Mouse (Mus musculus) spleen, adult 18-20 months (tissue): ENCODE measurements around the gene Mast4.

Experiments
- DNase-seq, 2 experiments: peaks; one replicate each; pipeline ENCODE4 v3.0.0; 2022; ENCODE audit warnings: mixed read lengths in 2 of 2

Gene Mast4

DNA sequence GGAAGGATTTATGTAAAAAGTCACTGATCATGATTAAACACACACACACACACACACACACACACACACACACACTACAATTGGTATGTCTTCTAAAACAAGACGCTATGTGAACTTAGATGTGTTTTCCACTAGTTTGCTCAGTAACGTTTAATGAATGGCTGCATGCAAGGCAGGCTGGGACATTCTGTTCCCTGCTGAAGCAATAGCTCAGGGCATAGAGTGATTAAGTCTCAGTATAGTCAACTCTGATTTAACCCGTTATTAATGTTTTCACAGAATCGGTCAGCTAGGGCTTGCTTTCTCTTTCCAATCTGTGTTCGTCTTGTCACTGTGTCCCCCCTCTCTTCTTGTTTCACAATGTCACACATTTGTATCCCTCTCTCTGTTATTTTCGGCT lies 558.8 kb downstream of the Mast4 start:
- no peak for DNase-seq

DNA sequence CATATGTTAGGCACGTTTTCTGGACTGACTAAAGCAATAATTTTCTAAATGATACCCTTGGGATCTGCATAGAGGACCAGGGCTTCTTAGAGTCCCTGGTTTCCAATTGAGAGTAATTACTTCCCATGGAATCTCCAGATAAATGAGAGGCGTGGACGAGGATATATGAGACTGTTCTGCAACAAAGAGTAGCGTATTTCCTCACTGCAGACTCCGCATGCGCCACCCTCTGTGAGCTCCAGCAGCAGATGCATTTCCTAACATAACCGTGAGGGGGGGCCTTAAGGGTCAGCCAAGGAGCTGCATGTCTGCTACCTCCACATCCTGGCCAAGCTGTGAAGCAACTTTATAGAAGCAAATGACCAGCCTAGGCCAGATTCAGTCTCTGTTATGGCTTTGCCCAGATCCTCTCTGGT lies 559.5 kb downstream of the Mast4 start:
- no peak for DNase-seq

GRCm38 (mm10) chr13:102773169-102773568 lies 561.1 kb downstream of the Mast4 start:
- no peak for DNase-seq

DNA sequence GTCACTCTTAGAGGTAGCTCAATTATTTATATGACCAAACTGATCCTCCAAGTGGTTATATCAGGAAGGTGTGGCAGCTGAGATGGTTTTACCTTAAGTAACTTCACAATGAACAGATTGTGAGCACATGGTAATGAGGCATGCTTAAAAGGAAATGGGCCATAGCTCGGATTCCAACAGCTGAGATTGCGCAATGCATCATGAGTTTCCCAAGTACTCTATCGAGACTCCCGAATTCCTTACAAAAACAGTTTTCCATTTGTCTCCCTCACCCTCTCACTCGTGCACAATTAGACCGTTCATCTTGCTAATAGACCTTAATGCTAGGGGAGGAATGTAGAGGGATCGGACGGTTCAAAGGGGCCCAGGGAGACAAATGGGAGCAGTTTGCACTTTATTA lies 564.1 kb downstream of the Mast4 start:
- no peak for DNase-seq

DNA sequence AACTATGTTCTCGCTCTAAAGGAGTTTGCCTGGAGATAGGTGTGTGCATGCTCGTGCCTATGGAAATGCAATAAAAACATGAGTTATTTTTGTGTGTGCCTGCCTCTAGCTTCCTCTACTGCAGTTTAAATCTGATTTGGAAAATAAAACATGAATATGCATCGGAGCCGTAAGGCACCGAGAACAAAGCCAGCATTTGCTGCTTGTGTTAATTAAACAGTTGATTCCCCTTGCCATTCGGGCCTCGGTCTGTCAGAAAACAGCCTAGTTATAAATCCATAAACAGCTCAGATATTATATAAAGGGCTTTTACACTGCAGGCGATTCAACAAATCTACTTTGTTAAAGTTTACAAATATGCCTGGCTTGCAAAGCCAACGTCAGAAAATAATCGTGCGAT lies 565.8 kb downstream of the Mast4 start:
- no peak for DNase-seq

DNA sequence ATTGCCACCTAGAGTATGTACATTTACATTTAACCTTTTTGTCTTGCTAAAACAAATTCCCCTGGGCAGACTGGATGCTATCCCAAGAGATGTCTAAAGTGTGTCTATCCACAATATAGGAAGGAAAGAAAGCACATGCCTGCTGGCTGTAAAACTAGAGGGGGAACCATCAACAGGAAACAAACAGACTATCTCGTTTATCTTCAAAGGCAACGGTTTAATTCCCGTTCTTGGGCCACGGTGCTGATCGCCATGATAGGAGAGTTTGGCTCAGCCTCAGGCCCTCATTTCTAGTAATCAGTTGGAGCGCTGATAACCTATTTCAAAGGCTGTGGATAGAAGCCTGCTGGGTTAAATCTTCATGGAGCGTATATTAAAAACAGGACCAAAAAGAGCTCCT lies 567.2 kb downstream of the Mast4 start:
- no peak for DNase-seq

DNA sequence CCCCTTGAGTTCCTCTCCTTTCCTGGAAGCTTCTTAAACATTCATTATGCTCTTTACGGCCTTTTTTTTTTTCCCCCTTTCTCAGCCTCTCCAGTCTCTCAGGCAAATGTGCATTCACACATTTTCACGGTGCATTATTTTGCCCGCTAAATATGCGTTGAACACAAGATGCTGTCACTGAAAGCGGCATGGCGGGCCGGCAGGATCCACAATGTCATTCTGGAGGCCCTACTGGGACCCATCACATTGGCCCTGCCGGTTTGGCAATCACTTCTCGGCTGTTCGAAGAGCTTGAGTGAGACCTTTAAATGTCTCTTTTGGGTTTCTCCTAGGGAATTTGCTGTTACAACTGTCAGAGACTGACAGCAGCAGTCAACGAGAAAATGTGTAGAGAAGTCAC lies 569.1 kb downstream of the Mast4 start:
- DNase-seq: no peak

GRCm38 (mm10) chr13:102764218-102764617 lies 570.1 kb downstream of the Mast4 start:
- no peak for DNase-seq

DNA sequence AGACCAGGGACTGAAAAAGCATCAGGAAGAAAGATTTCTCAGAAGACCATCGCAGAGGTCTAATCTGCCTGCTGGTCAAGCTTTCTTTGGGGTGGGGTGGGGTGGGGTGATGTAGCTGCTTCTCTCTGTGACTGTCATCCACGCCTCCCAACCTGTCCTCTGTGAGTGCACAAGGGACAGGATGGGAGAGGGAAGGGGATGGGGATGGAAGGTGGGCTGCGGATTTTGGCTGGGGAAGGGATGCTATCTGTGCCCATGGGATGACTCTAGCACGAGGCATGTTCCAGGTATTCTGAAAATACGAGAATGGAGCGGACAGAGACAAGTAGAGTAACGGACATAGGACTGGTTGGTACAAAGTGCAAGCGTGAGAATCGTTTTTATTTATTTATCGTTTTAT lies 572.1 kb downstream of the Mast4 start:
- DNase-seq: no peak

- DNase-seq: no peak
Observed at GRCm38 (mm10) chr13:102761410-102761809, 572.9 kb downstream of the Mast4 start.

GRCm38 (mm10) chr13:102758021-102758420 lies 576.3 kb downstream of the Mast4 start:
- DNase-seq: no peak

DNA sequence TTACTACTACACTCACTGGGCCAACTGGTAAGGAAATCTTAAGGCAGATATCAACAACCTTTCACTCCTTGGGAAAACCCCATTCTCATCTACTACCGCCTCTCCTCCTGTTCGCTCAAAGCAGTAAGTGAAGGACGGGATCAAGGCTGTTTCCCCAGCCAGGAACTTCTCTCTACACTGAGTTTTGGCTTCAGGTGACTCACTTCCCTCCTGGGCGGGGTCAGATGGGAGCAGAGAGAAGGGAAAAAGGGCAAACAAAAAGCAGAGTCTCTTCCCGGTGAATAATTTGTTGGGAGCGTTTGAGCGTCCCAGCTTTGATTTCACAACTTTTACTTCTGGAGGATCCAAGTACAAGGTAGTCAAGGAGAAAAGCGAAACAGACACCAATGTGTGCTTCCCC lies 578.2 kb downstream of the Mast4 start:
- DNase-seq: no peak

- DNase-seq: no peak
Observed at GRCm38 (mm10) chr13:102755124-102755523, 579.2 kb downstream of the Mast4 start.

DNA sequence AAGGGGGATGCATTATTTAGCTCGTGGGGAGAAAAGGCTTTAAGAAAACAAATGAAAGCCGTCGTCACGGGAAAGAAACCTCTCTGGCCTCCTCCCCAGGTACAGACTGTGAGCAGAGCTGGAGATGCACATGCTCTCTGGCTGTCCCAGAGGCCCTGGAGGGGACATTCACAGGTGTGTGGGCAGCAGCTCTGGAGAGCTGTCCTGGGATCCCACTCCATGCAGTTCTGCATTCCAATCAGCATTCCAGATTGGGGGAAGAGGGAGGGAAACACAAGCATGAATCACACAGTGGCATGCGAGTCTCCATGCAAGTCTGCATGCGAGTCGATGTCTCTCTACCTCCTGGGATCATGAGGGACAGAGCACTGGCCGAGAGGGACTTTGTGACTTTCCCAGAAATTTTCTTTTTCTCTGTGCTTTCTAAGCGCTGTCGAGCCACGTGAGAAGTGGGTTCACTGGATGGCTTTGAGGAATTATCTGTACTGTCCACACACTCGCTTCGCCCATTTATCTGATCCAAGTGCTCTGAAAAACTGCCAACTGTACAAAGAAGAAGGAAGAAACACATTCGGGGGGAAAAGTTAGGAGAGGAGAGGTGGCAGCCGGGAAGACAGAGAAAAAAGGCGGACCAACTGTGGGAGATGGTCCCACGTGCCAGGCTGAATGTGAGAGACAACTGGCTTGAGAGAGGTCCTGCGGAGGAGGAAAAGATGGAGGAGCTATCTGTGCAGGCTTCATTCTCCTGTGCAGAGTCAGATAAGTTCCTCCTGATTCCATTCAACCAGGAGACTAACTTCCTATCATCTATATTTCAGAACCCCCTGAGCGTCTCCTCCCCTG lies 580.4 kb downstream of the Mast4 start:
- no peak for DNase-seq

DNA sequence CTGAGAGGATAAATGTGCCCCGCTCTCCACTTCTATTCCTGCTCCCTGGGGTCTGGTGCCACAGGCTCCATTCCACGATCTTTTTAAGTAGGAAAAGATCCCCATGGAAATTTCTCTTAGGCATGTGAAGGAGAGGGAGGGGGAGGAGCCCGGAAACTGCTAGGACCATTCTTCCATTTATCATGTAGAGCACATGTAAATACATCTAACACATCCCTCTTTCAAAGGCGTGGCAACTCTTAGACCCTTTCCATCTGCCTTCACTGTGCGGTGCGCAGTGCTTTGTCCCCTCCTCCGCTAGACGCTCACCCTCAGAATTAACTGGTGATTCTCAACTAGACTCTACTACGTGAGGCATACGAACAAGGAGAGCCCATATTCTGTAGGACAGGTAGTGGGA lies 584.4 kb downstream of the Mast4 start:
- DNase-seq: no peak

DNA sequence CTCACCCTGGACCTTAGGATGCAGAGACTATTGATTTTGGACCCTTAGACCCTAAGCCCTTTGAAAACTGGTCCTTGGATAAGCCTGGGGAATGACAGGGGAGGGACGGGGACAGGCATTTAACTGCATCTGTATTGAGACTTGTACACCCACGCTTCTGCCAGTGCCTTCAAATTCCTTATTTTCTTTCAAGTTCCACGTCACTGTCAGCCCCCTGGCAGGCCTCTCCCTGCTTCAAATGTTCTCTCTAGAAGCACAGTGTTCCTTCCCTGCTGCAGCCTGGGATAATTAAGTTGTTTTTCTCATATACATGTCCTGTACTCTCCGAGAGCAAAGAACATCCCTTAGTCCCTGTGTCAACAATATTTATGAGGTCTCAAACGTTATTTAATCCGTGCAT lies 585.1 kb downstream of the Mast4 start:
- no peak for DNase-seq

DNA sequence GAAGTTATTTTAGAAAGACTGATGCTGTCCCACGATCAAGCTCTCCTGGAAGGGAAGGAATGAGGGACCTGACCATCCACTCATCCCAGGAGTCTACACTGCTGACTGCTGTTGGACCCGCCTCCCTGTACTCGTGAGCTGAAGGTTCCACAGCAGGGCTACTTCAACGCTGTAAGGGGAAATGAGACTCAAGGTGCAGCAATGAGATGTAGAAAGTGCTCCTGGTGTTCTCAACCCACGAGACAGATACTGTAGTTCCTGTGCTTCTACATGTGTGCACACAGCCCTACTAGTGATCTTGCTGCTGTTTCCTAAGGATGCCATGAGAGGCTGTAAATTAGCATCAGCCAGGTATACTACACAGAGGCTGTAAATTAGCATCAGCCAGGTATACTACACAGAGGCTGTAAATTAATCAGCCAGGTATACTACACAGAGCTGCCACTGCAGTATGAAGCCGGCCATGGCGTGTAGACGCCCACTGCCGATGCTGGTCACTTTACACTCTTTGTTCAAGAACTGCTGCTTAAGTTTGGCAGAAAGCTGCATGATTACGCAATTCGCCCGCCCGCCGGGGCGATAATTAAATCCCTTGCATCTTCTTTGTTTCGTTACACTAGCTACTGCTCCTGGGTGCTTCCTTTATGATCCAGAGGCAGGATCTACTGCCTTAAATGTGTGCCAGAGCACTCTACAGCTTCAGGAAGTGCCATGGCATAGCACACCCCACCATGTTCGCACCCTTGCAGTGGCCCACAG lies 587.3 kb downstream of the Mast4 start:
- DNase-seq: no peak

DNA sequence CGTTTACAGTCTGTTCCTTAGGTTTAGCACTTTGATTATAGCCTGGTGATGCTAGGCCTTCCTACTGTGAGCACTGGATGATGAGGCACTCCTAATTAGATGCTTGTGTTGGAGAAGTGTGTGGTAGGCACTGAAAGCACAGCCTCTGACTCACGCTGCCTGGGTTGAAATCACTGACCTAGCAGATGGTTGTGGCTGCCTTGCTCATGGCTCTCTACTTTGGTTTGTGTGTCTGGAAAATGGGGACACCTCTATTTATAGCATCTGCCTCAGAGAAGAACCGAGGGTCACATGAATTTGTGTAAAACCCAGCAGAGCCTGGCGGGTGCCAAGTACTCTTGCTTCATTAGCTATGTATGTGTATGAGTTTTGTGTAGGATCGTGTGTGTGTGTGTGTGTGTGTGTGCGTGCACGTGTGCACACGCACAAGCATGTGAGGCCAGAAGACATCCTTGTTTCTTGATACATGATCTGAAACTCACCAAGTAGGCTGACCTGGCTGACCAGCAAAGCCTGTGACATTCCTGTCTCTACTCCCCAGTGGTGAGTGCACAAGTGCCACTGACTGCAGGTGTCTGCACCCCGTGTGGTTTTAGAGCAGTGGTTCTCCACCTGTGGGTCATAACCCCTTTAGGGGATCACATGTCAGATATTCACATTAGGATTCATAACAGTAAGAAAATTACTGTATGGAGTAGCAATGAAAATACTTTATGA lies 588.5 kb downstream of the Mast4 start:
- no peak for DNase-seq

DNA sequence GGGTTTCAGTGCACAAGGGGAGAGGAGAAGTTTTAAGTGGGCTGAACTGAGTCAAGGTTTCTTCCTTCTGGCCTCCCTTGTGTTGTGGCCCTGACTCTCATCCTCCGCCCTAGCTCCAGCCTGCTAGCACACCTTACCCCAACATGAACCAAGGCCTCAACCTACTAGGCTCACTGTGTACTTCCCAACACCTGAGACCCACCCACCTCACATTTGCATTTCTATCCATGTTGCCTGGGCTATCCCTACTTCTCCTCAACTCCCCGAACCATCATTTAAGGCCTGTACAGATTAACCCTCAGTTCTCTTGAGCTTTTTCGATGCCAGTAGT lies 589.1 kb downstream of the Mast4 start:
- no peak for DNase-seq

- DNase-seq: peak; percentile 32 to 56
Observed at GRCm38 (mm10) chr13:102744481-102745269, 589.6 kb downstream of the Mast4 start.

DNA sequence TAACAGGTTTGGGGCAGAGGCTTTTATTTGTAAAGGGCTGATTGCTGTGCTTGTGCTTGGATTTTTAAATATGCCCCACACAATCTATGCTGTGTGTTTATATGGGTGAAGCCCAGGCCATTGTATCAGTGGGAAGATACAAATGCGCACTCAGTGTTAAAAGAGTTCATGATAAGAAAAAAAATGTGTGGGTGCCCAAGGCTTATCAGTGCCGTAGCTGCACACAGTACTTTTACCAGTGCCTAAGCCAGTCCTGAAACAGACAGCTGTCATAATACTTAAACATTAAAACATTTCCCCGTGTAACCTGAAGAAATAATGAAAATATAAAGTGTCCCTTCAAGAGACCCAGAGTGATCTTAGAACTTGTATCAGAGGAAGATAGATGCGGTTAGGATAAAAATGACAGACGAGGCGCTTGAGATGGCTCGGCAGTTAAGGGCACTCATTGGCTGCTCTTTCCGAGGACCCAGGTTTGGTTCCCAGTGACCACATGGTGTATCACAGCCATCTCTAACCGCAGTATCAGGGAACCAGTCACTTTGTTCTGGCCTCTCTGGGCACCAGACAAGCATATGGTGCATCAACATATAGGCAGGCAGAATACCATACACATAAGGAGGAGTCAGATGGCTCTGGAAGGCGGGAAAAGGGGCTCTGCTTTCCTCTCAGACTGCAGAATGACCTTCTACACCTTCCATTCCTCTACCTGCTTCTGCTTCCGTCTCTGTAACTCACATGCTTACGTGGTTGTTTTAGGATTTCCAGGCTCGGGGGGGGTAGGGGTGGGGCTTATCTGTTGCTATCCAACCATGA lies 594.4 kb downstream of the Mast4 start:
- DNase-seq: no peak

DNA sequence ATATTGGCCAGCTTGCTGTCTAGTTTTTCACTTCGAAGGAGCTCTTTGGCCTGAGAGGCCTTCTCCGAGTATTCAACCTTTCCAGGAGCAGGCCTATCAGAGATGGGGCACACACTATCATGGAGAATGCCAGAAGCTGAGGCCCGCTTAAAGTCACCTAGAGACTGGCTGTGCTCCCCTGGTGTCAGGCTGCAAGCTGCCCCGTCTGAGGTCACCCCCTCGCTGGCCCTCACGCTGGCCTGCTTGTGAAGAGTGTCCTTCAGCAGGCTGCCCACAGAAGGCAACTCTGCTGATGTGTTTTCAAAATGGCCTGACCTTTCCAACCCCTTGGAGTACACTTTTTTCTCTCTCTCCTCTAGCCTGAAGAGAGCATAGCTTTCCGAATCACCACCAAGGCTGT lies 596.5 kb downstream of the Mast4 start:
- DNase-seq: no peak
